Mouse (Mus musculus): ENCODE measurements around the gene Itpr1. TPM values are rescaled to one million over a fixed set of nuclear protein-coding genes. Genes with fewer than 3 reads are reported as not detected.
A peak's percentile ranks its signal among the peaks of the same experiment; 100 is the strongest.

Itpr1 gene
- polyA plus RNA-seq, 1 experiment from 2014 or later: 15.7 TPM

GRCm38 (mm10) chr6:108527560-108527959 lies 314.7 kb downstream of the Itpr1 start:
- Histone ChIP-seq H3K9ac (no peak overlapping the region), H3K4me1 (ENCODE audit: insufficient read depth) (peaks cover 8% of the 10 kb centered on the region; the same call in 1 of the 2 replicates), H3K36me3 (ENCODE audit: insufficient read depth) (0 out of 2 replicates have a peak, but pooled peaks cover 3% of the 10 kb centered on the region), H3K27ac (ENCODE audit: low read depth) (no peak overlapping the region), H3K9me3 (ENCODE audit: low read depth, low read length) (no peaks in the 10 kb centered on the region), H3K27me3 (ENCODE audit: insufficient read depth, low read length) (no peaks in the 10 kb centered on the region), H3K4me3 (ENCODE audit: low read depth, low read length) (no peak overlapping the region), H3K4me2 (no peak overlapping the region)
- DNase-seq (no peak), ATAC-seq (ENCODE audit: insufficient read depth) (no peak)
- no peak for TF ChIP-seq CTCF (IDR thresholded peaks at IDR 0.05; ENCODE audit: low read depth)
- 76% methylated on average over 3 of the region's 3 CpGs for WGBS

- no peak overlapping the region for H3K9ac ChIP-seq
- H3K36me3 ChIP-seq (ENCODE audit: insufficient read depth): 0 out of 2 replicates have a peak, but pooled peaks cover 3% of the 10 kb centered on the region
- H3K4me2 ChIP-seq: no peak overlapping the region
- no peaks in the 10 kb centered on the region for H3K27me3 ChIP-seq (ENCODE audit: insufficient read depth, low read length)
- no peak overlapping the region for H3K4me3 ChIP-seq (ENCODE audit: low read depth, low read length)
- DNase-seq (peak; percentile 31), ATAC-seq (ENCODE audit: insufficient read depth) (peak; percentile 67; the same call in 1 of the 2 replicates)
- peaks cover 8% of the 10 kb centered on the region for H3K4me1 ChIP-seq (ENCODE audit: insufficient read depth)
- no peak for TF ChIP-seq CTCF (IDR thresholded peaks at IDR 0.05; ENCODE audit: low read depth)
- no peaks in the 10 kb centered on the region for H3K9me3 ChIP-seq (ENCODE audit: low read depth, low read length)
- H3K27ac ChIP-seq (ENCODE audit: low read depth): no peak overlapping the region
Observed at GRCm38 (mm10) chr6:108527993-108528392, 315.1 kb downstream of the Itpr1 start.

- peaks cover 8% of the 10 kb centered on the region for H3K4me1 ChIP-seq (ENCODE audit: insufficient read depth)
- DNase-seq: no peak
- H3K9me3 ChIP-seq (ENCODE audit: low read depth, low read length): no peaks in the 10 kb centered on the region
- H3K4me2 ChIP-seq: no peak overlapping the region
- WGBS: 88% methylated on average over 3 of the region's 3 CpGs
- no peaks in the 10 kb centered on the region for H3K27me3 ChIP-seq (ENCODE audit: insufficient read depth, low read length)
- 0 out of 2 replicates have a peak, but pooled peaks cover 3% of the 10 kb centered on the region for H3K36me3 ChIP-seq (ENCODE audit: insufficient read depth)
- ATAC-seq (ENCODE audit: insufficient read depth): peak; percentile 37; the same call in 1 of the 2 replicates
- H3K9ac ChIP-seq: no peak overlapping the region
- no peak overlapping the region for H3K4me3 ChIP-seq (ENCODE audit: low read depth, low read length)
- TF ChIP-seq CTCF (IDR thresholded peaks at IDR 0.05; ENCODE audit: low read depth): no peak
- no peak overlapping the region for H3K27ac ChIP-seq (ENCODE audit: low read depth)
Observed at GRCm38 (mm10) chr6:108529150-108529549, 316.3 kb downstream of the Itpr1 start.

GRCm38 (mm10) chr6:108530781-108531323 lies 318.0 kb downstream of the Itpr1 start:
- Histone ChIP-seq H3K4me2 (no peak overlapping the region), H3K27me3 (ENCODE audit: insufficient read depth, low read length) (no peaks in the 10 kb centered on the region), H3K4me3 (ENCODE audit: low read depth, low read length) (no peak overlapping the region), H3K9me3 (ENCODE audit: low read depth, low read length) (no peaks in the 10 kb centered on the region), H3K36me3 (ENCODE audit: insufficient read depth) (0 out of 2 replicates have a peak, but pooled peaks cover 3% of the 10 kb centered on the region), H3K4me1 (ENCODE audit: insufficient read depth) (peaks cover 8% of the 10 kb centered on the region), H3K27ac (ENCODE audit: low read depth) (0 out of 2 replicates have a peak overlapping the region, but pooled peaks have one; percentile 30), H3K9ac (no peak overlapping the region)
- DNase-seq (no peak), ATAC-seq (ENCODE audit: insufficient read depth) (peak; percentile 33; the same call in 1 of the 2 replicates)
- 29% methylated on average over 6 of the region's 6 CpGs for WGBS
- no peak for TF ChIP-seq CTCF (IDR thresholded peaks at IDR 0.05; ENCODE audit: low read depth)

- DNase-seq: peak; percentile 17
- ATAC-seq (ENCODE audit: insufficient read depth): peak; percentile 23; the same call in 1 of the 2 replicates
- Histone ChIP-seq H3K27ac (ENCODE audit: low read depth) (peak overlapping the region; percentile 30), H3K9me3 (ENCODE audit: low read depth, low read length) (no peaks in the 10 kb centered on the region), H3K27me3 (ENCODE audit: insufficient read depth, low read length) (no peaks in the 10 kb centered on the region), H3K9ac (no peak overlapping the region; the same call in 1 of the 2 replicates), H3K4me2 (no peak overlapping the region), H3K4me1 (ENCODE audit: insufficient read depth) (peaks cover 12% of the 10 kb centered on the region), H3K36me3 (ENCODE audit: insufficient read depth) (0 out of 2 replicates have a peak, but pooled peaks cover 3% of the 10 kb centered on the region), H3K4me3 (ENCODE audit: low read depth, low read length) (no peak overlapping the region)
- TF ChIP-seq CTCF (IDR thresholded peaks at IDR 0.05; ENCODE audit: low read depth): no peak
- 25% methylated on average over 12 of the region's 12 CpGs for WGBS
Observed at GRCm38 (mm10) chr6:108531324-108532311, 318.7 kb downstream of the Itpr1 start.

GRCm38 (mm10) chr6:108532486-108533179 lies 319.7 kb downstream of the Itpr1 start:
- 66% methylated on average over 10 of the region's 10 CpGs for WGBS
- Histone ChIP-seq H3K36me3 (ENCODE audit: insufficient read depth) (0 out of 2 replicates have a peak, but pooled peaks cover 3% of the 10 kb centered on the region), H3K4me2 (no peak overlapping the region), H3K4me3 (ENCODE audit: low read depth, low read length) (no peak overlapping the region), H3K27ac (ENCODE audit: low read depth) (peak overlapping the region; percentile 30; the same call in 1 of the 2 replicates), H3K9me3 (ENCODE audit: low read depth, low read length) (no peaks in the 10 kb centered on the region), H3K4me1 (ENCODE audit: insufficient read depth) (peaks cover 12% of the 10 kb centered on the region), H3K9ac (no peak overlapping the region), H3K27me3 (ENCODE audit: insufficient read depth, low read length) (no peaks in the 10 kb centered on the region)
- DNase-seq (no peak), ATAC-seq (ENCODE audit: insufficient read depth) (no peak)
- TF ChIP-seq CTCF (IDR thresholded peaks at IDR 0.05; ENCODE audit: low read depth): no peak
